Mouse (Mus musculus): ENCODE measurements around the gene 4930404H24Rik. TPM values are rescaled to one million over a fixed set of nuclear protein-coding genes. Genes with fewer than 3 reads are reported as not detected.
A peak's percentile ranks its signal among the peaks of the same experiment; 100 is the strongest.

The 4930404H24Rik gene
- polyA plus RNA-seq, 1 experiment = not detected

DNA sequence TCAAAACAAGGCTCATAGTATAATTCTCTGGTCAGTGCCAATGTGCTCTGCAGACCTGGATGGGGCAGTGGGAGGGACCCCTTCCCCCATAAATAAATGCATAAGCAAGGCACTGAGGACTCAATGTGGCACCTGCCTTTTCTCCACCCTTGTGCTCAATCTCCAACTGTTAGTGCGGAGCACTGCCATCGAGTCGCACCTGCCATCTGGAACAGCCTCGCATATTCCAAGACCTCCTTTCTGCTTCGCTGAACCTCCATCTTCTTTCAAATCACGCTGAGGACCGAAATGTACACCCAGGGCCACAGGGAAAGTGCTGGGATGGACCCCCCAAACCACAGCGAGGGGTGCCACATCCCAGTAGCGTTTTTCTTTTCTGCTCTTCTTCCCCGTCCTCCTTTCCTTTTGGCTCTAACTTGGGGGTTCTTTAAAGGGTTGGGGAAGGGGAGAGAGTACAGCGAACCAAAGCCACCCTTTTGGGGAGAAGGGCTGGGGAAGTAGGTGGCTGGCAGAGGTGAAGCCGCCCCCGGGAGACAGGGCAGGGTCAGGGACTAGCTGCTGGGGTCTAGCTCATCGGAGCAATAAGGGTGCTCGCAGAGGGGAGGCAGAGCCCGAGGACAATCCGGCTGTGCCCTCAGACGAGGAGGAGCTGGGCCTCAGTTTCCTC is 945 bp upstream of the 4930404H24Rik start:
- Histone ChIP-seq H3K4me2 (ENCODE audit: low read depth) (peak overlapping the region; percentile 61), H3ac (ENCODE audit: control insufficient read depth, insufficient read length) (no peak overlapping the region), H3K4me3 (peak overlapping the region; percentile 14), H3K79me2 (ENCODE audit: control insufficient read depth, insufficient read depth) (no peaks in the 10 kb centered on the region), H3K36me3 (ENCODE audit: control insufficient read depth, insufficient read depth) (no peaks in the 10 kb centered on the region), H3K27me3 (ENCODE audit: control insufficient read depth, insufficient read depth, insufficient read length) (peaks cover 6% of the 10 kb centered on the region)
- TF ChIP-seq MAX (IDR thresholded peaks at IDR 0.05; ENCODE audit: low read depth) = no peak
- TF ChIP-seq E2F4 (IDR thresholded peaks at IDR 0.05; ENCODE audit: insufficient read depth) = no peak
- no peak for TF ChIP-seq MYOG (IDR thresholded peaks at IDR 0.05; ENCODE audit: control insufficient read depth in 1 of 3, insufficient read depth in 1 of 3, insufficient read length in 2 of 3, low read depth in 2 of 3)
- TF ChIP-seq USF1 (IDR thresholded peaks at IDR 0.05; ENCODE audit: low read depth) = no peak
- no peak for TF ChIP-seq REST (IDR thresholded peaks at IDR 0.05; ENCODE audit: insufficient read depth, insufficient read length)
- TF ChIP-seq POLR2AphosphoS2 (IDR thresholded peaks at IDR 0.05; ENCODE audit: insufficient read length, low read depth) = no peak
- no peak for TF ChIP-seq TCF3 (IDR thresholded peaks at IDR 0.05; ENCODE audit: insufficient read length, low read depth)
- no peak for TF ChIP-seq POLR2A (IDR thresholded peaks at IDR 0.05; ENCODE audit: insufficient read length, low read depth)
- TF ChIP-seq TCF12 (IDR thresholded peaks at IDR 0.05; ENCODE audit: insufficient read depth, poor library complexity, severe bottlenecking) = no peak
- TF ChIP-seq MYOD1 (IDR thresholded peaks at IDR 0.05; ENCODE audit: control insufficient read depth in 1 of 3, insufficient read length in 2 of 3, low read depth in 2 of 3) = no peak
- TF ChIP-seq CEBPB (IDR thresholded peaks at IDR 0.05; ENCODE audit: insufficient read depth, poor library complexity, severe bottlenecking) = no peak

- TF ChIP-seq REST (IDR thresholded peaks at IDR 0.05; ENCODE audit: insufficient read depth, insufficient read length) = no peak
- no peak for TF ChIP-seq SRF (IDR thresholded peaks at IDR 0.05; ENCODE audit: control insufficient read depth, insufficient read length, low read depth)
- no peak for TF ChIP-seq USF1 (IDR thresholded peaks at IDR 0.05; ENCODE audit: low read depth)
- no peak for TF ChIP-seq MAX (IDR thresholded peaks at IDR 0.05; ENCODE audit: low read depth)
- TF ChIP-seq E2F4 (IDR thresholded peaks at IDR 0.05; ENCODE audit: insufficient read depth) = no peak
- no peak for TF ChIP-seq CEBPB (IDR thresholded peaks at IDR 0.05; ENCODE audit: insufficient read depth, poor library complexity, severe bottlenecking)
- no peak for TF ChIP-seq TCF12 (IDR thresholded peaks at IDR 0.05; ENCODE audit: insufficient read depth, poor library complexity, severe bottlenecking)
- no peak for TF ChIP-seq POLR2A (IDR thresholded peaks at IDR 0.05; ENCODE audit: insufficient read length, low read depth)
- no peak for TF ChIP-seq POLR2AphosphoS2 (IDR thresholded peaks at IDR 0.05; ENCODE audit: insufficient read length, low read depth)
- TF ChIP-seq MYOG (IDR thresholded peaks at IDR 0.05; ENCODE audit: control insufficient read depth in 1 of 3, insufficient read depth in 1 of 3, insufficient read length in 2 of 3, low read depth in 2 of 3) = no peak
- TF ChIP-seq TCF3 (IDR thresholded peaks at IDR 0.05; ENCODE audit: insufficient read length, low read depth) = no peak
- TF ChIP-seq MYOD1 (IDR thresholded peaks at IDR 0.05; ENCODE audit: control insufficient read depth in 1 of 3, insufficient read length in 2 of 3, low read depth in 2 of 3) = no peak
- no peaks in the 10 kb centered on the region for H3K36me3 ChIP-seq (ENCODE audit: control insufficient read depth, insufficient read depth)
- no peak overlapping the region for H3ac ChIP-seq (ENCODE audit: control insufficient read depth, insufficient read length)
- peak overlapping the region; percentile 14 for H3K4me3 ChIP-seq
- no peaks in the 10 kb centered on the region for H3K79me2 ChIP-seq (ENCODE audit: control insufficient read depth, insufficient read depth)
- peak overlapping the region; percentile 61 for H3K4me2 ChIP-seq (ENCODE audit: low read depth)
- peaks cover 4% of the 10 kb centered on the region for H3K27me3 ChIP-seq (ENCODE audit: control insufficient read depth, insufficient read depth, insufficient read length)
Measured at GRCm38 (mm10) chr2:153492179-153492517, 442 bp upstream of the 4930404H24Rik start.

GRCm38 (mm10) chr2:153493393-153493731 is 772 bp downstream of the 4930404H24Rik start:
- peaks cover 4% of the 10 kb centered on the region for H3K27me3 ChIP-seq (ENCODE audit: control insufficient read depth, insufficient read depth, insufficient read length)
- no peak overlapping the region for H3ac ChIP-seq (ENCODE audit: control insufficient read depth, insufficient read length)
- TF ChIP-seq SRF (IDR thresholded peaks at IDR 0.05; ENCODE audit: control insufficient read depth, insufficient read length, low read depth) (no peak), POLR2A (IDR thresholded peaks at IDR 0.05; ENCODE audit: insufficient read length, low read depth) (no peak), E2F4 (IDR thresholded peaks at IDR 0.05; ENCODE audit: insufficient read depth) (no peak), CEBPB (IDR thresholded peaks at IDR 0.05; ENCODE audit: insufficient read depth, poor library complexity, severe bottlenecking) (no peak), MYOD1 (IDR thresholded peaks at IDR 0.05; ENCODE audit: control insufficient read depth in 1 of 3, insufficient read length in 2 of 3, low read depth in 2 of 3) (no peak), MYOG (IDR thresholded peaks at IDR 0.05; ENCODE audit: control insufficient read depth in 1 of 3, insufficient read depth in 1 of 3, insufficient read length in 2 of 3, low read depth in 2 of 3) (no peak), REST (IDR thresholded peaks at IDR 0.05; ENCODE audit: insufficient read depth, insufficient read length) (no peak), POLR2AphosphoS2 (IDR thresholded peaks at IDR 0.05; ENCODE audit: insufficient read length, low read depth) (no peak), MAX (IDR thresholded peaks at IDR 0.05; ENCODE audit: low read depth) (no peak), TCF12 (IDR thresholded peaks at IDR 0.05; ENCODE audit: insufficient read depth, poor library complexity, severe bottlenecking) (no peak), USF1 (IDR thresholded peaks at IDR 0.05; ENCODE audit: low read depth) (no peak), TCF3 (IDR thresholded peaks at IDR 0.05; ENCODE audit: insufficient read length, low read depth) (no peak)
- no peaks in the 10 kb centered on the region for H3K36me3 ChIP-seq (ENCODE audit: control insufficient read depth, insufficient read depth)
- H3K79me2 ChIP-seq (ENCODE audit: control insufficient read depth, insufficient read depth) = no peaks in the 10 kb centered on the region
- peak overlapping the region; percentile 79 for H3K4me2 ChIP-seq (ENCODE audit: low read depth)
- H3K4me3 ChIP-seq = peak overlapping the region; percentile 14

- H3K27me3 ChIP-seq (ENCODE audit: control insufficient read depth, insufficient read depth, insufficient read length) = peaks cover 4% of the 10 kb centered on the region
- H3K4me3 ChIP-seq = no peak overlapping the region
- TF ChIP-seq MYOG (IDR thresholded peaks at IDR 0.05; ENCODE audit: control insufficient read depth in 1 of 3, insufficient read depth in 1 of 3, insufficient read length in 2 of 3, low read depth in 2 of 3) (no peak), POLR2A (IDR thresholded peaks at IDR 0.05; ENCODE audit: insufficient read length, low read depth) (no peak), USF1 (IDR thresholded peaks at IDR 0.05; ENCODE audit: low read depth) (no peak), REST (IDR thresholded peaks at IDR 0.05; ENCODE audit: insufficient read depth, insufficient read length) (no peak), MYOD1 (IDR thresholded peaks at IDR 0.05; ENCODE audit: control insufficient read depth in 1 of 3, insufficient read length in 2 of 3, low read depth in 2 of 3) (no peak), TCF12 (IDR thresholded peaks at IDR 0.05; ENCODE audit: insufficient read depth, poor library complexity, severe bottlenecking) (no peak), SRF (IDR thresholded peaks at IDR 0.05; ENCODE audit: control insufficient read depth, insufficient read length, low read depth) (no peak), POLR2AphosphoS2 (IDR thresholded peaks at IDR 0.05; ENCODE audit: insufficient read length, low read depth) (no peak), TCF3 (IDR thresholded peaks at IDR 0.05; ENCODE audit: insufficient read length, low read depth) (no peak), E2F4 (IDR thresholded peaks at IDR 0.05; ENCODE audit: insufficient read depth) (no peak), CEBPB (IDR thresholded peaks at IDR 0.05; ENCODE audit: insufficient read depth, poor library complexity, severe bottlenecking) (no peak), MAX (IDR thresholded peaks at IDR 0.05; ENCODE audit: low read depth) (no peak)
- H3K4me2 ChIP-seq (ENCODE audit: low read depth) = peak overlapping the region; percentile 79
- no peaks in the 10 kb centered on the region for H3K36me3 ChIP-seq (ENCODE audit: control insufficient read depth, insufficient read depth)
- no peaks in the 10 kb centered on the region for H3K79me2 ChIP-seq (ENCODE audit: control insufficient read depth, insufficient read depth)
- no peak overlapping the region for H3ac ChIP-seq (ENCODE audit: control insufficient read depth, insufficient read length)
Measured at GRCm38 (mm10) chr2:153493781-153494292, 1.2 kb downstream of the 4930404H24Rik start.

Data from myocyte (in vitro differentiated cells).